Mouse (Mus musculus) CD4-positive, CD25-positive, alpha-beta regulatory T cell, adult 4 months (primary cell): ENCODE measurements around the gene Col8a2. TPM values are rescaled to one million over a fixed set of nuclear protein-coding genes. Genes with fewer than 3 reads are reported as not detected.

Experiments used
- ATAC-seq: one replicate; pipeline ENCODE4 v1.8.0; 2017
- polyA plus RNA-seq, 2 experiments: library from polyadenylated mRNA; unstranded; fragments of 100-300 nt; shearing (Covaris generic); gene quantifications; one replicate each; pipeline ENCODE4 v1.2.1; 2017

The Col8a2 gene
- polyA plus RNA-seq, 2 experiments from 2014 or later, result not detected

DNA sequence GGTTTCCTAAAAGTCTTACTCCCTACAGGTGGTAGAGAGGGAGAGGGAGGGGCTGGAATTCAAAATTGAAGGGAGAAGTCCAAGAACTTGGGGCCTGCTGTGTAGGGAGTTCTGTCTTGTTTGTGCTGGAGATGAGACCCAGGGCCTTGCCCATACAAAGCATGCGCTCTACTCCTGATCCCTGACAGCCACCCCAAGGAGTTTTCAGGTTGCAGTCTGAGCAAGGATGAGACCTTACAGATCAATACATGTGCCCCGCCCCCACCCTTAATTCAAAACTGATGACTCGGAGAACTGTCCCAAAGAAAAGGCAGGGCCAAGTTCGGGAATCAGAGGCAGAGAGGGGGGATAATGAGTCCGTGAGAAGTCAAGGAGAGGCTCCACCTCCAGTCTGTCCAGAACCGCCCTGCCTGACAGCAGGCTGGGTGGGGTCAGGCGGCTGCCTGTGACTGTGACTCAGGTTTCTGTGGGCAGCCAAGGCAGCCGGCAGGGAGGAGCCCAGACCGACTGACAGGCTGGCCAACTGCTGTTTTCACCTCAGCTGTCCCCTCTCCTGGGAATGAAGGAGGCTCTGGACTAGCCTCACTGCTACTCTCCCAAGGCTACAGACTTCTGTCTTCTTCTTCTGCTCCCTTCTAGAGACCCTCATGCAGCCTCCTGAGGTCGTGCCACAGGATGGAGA, 25.9 kb upstream of the Col8a2 start:
- no peak for ATAC-seq

DNA sequence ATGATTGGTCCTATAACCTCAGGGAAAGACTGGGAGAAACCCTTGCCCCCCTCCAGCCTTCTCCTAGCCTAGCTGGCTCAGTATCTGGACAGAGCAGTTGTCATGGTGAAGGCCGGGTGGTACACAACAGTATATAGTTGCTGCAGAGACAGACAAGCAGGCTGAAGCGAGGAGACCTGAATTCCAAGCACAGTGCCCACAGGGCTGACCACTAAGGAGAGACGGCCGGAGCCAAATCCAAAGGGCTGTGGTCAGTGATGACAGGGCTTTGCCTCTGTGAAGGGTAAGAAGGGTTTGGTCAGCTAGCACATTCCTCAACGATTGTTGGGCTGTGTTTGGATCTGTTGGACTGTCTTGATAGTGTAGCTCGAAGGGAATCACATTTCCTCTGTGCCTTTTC, 25.3 kb upstream of the Col8a2 start:
- no peak for ATAC-seq

DNA sequence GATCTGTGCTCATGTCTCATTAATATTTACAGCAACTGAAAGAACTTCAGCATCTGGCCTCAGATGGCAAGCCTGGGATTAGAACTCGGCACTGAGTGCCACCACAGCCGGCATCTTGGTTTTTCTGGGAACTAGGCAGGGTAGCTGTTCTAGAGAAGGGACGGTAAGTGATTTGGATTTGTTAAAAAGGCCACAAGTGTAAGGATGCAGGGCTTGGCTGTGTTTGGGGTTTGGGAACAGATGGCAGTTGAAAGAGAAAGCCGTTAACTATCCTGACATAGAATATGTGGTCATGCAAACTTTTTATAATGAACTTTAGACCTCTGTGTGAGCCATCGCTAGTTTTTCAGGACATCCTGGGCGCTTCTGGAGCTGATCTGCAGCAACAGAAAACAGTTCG, 24.9 kb upstream of the Col8a2 start:
- ATAC-seq, result no peak

DNA sequence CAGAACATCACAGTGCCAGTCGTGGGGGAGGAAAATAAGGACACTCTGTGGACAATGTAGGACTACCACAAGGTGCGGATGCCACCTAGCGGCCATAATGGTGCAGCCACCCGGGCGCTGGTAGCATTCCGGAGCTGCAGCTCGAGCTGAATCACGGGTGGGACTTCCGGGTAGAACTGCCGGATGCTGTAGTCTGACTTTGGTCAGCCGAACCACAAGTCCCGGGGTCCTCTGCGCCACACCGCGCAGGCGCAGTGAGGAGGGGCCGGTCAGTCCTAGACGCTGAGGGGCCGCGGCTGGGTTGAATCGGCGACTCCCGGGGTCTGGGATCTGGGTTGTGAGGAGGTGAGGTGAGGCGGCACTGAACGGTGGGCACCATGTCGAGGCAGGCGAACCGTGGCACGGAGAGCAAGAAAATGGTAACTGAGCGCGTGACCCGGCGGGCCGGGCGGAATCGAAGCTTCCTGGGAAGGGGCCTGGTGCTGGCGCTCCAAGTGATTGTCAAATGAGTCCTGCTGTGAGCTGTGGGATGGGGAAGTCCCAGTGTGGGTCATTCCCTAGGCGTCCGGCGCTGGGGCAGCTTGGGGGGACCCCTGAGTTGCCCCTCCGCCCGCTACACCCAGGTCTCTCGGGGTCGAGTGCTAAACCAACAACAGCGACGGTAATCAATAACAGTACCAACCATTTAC, 24.3 kb upstream of the Col8a2 start, which contains the start of gene Trappc3:
Gene Trappc3 (plus strand): TSS at position 207 of the 689 bp plus-strand sequence.
- ATAC-seq, result peak; percentile 87

DNA sequence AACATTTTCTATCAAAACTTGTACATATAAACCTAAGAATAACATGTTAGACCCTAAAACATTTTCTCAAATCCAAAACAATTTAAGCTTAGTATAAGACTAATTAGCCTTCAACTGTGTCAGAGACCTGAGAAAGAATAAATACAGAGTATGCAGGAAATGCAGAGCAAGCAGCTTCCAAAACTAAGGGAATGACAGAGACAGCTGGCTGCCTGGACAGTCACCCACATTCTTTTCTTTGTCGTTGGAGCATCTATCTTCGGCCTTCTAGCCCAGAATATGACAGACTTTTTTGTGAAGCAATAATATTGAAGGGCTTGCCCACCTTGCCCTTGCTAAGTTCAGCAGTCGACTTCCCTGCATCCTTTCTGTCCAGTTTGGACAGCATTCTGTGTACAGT, 17.3 kb upstream of the Col8a2 start:
- no peak for ATAC-seq

DNA sequence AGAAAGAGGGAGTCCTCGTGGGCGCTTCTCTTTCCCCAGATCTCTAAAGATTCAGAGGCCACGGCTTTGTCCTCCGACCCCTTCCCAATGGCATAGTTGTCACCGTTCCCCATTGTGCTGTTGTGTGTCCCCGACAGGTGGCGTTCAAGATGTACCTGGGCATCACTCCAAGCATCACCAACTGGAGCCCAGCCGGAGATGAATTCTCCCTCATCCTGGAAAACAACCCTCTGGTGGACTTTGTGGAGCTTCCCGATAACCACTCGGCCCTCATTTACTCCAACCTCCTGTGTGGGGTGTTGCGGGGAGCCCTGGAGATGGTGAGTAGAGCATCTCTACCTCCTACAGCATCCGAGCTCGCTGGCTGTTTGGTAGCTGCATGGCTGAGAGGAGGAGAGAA, 12.8 kb upstream of the Col8a2 start:
- no peak for ATAC-seq

DNA sequence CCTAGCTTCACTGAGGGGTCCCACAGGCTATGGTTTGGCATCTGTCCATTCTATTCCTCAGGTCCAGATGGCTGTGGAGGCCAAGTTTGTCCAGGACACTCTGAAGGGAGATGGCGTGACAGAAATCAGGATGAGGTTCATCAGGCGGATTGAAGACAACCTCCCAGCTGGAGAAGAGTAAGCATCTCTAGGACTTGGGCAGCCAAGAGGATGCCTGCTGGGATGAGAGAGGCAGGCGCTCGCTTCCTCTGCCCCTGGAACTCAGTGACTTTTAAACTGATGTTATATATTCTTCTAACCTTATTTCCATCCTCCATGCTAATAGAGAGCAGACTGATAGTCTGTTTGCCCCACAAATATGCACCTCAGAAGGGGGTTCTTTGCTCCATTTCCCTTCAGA, 11.5 kb upstream of the Col8a2 start:
- ATAC-seq, result no peak

DNA sequence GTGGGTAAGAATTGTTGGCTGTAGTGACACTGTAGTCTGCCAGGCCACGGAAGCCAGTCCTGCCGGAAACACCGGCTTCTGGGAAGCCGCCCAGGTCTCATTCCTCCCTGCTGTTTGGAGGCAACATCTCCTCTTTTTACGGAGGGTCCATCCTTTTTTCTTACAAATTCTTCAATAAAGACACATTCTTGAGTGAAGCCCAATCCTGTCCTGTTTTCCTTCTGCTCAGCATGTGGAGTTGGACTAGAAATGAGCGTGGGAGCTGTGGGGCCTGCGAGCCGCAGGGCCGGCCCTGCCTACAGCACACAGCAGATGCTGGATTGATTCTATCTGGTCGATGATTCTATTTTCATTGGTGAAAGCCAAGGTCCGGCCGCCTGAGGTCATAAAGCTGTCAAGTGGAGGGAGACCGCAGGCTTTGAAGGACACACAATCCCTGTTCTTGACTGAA, 10.9 kb upstream of the Col8a2 start:
- ATAC-seq, result no peak

DNA sequence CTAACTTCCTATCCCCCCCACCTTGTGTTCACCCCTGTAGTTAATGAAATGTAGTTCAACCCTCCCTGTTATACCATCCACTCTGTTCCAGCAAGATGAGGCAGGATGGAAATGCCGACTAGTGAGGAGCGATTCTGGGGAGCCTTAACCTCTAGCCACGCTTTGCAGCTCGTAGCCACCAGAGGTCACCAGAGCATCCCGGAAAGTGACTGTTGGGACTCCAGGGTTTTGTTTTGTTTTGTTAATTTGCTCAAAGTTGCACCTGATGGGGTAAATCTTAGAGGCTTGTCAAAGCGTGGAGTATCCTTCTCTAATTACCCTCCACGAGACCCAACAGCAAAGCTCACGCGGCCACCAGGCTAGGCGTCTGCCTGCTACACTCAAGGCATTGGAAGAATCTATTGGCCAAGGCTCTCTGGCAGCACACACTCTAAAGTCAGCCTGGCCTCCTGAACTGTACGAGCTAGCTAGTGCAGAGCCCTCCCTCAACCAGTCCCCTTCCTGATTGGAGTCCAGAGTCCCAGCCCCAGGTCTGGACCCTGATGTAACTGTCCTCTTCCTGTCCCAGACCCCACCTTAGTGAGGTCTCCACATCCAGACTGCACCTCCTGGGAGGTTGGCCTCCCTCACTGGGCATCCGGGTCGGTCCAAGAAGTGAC, 8.6 kb upstream of the Col8a2 start:
- ATAC-seq, result peak; percentile 80

DNA sequence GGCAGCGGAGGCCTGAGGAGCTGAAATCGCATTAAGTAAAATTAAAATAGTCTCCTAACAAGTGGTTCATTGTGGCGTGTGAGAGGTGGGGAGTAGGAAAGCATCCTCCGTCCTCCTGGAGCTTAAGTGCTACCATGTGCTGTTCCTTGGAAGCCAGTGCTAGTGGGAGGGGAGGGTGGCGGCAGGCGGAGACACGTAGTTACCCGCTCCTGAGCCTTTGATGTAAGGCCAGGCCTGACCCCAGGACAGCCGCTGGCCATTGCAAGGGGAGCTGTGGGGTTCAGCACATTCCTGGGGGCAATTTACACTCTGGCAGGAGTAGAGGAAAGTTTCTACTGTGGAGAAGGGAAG, 8.1 kb upstream of the Col8a2 start:
- no peak for ATAC-seq

DNA sequence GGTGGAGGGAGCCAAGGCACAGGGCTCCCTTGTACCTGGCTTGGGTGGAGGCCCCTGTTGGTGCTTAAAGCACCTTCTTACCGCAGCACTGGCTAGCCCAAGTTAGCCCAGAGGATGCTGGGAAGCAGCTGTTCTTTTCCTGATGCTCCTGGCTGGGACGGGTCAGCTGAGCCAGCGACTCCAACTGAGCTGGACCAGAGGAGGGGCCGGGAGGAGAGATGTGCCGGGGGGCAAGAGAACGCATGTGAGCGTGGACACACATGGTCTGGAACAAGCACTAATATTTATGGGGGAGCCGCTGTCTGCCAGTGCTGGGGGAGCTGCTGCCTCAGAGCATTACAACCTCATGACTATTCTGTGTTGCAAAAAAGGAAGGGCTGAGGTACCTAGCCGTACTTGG, 7.6 kb upstream of the Col8a2 start:
- no peak for ATAC-seq

DNA sequence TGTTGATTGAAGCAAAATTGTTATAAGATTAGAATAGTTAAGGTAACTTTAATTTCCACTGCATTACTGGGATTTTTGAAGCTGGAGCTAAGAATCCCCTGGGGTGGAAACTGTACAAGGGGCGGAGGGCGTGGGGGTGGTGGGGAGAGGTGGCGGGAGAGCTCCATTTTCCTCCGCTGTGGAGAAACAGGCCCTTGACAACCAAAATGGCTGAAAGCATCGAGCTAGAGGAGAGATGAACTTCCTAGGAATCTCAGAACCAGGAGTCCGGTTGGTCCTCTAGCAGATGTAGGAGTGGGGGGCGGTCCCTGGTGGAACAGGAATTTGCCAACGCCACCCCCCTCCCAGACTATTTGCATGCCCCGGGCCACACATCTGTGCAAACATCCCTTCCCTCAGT, 4.9 kb upstream of the Col8a2 start:
- no peak for ATAC-seq

DNA sequence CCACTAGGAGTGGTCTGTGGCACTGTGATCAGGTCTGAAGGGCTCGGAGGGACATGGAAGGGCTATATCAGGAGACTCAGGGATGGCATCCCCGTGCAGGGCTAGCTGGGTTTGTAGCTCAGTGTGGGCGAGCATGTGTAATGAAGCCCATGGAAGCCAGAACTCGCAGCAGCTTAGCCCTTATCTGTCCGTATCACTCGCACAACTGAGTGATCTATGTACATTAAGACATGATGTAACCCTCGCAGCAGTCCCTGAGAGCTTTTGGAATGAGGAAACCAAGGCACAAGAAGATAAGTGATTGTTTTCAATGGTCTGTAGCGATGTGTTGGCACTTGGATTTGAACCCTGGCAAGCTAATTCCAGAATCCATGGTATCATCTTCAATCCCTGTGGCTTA, 3.0 kb upstream of the Col8a2 start:
- ATAC-seq, result no peak

DNA sequence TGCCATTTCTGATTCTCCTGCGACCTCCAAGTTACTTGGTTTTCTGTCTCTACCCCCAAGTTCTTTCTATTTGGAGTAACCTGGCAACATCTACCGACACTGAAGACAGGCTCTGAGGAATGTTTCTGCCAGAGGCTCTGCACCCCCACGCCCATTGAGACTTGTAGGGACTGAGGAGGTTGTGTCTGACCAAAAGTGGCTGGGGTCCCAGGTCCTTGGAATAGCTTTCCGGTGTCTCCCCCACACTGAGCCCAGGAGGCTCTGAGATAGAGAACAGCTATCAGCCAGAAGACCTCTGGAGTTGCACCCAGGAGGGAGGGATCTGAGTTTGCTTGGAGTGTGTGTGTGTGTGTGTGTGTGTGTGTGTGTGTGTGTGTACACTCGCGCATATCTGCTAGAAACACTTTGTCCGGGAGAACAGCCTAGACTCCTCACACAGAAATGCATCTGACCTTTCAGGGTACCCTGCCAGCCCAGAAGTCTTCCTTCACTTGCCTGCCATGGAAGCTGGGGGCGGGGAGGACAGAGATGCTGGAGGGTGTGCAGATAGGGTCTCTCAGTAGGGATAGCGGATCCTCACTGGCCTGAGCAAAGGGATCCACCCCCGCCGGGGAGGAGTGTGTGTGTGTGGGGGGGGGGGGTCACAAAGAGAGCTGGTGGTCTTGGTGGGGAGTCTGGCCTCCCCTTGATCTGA, 856 bp downstream of the Col8a2 start:
- no peak for ATAC-seq

DNA sequence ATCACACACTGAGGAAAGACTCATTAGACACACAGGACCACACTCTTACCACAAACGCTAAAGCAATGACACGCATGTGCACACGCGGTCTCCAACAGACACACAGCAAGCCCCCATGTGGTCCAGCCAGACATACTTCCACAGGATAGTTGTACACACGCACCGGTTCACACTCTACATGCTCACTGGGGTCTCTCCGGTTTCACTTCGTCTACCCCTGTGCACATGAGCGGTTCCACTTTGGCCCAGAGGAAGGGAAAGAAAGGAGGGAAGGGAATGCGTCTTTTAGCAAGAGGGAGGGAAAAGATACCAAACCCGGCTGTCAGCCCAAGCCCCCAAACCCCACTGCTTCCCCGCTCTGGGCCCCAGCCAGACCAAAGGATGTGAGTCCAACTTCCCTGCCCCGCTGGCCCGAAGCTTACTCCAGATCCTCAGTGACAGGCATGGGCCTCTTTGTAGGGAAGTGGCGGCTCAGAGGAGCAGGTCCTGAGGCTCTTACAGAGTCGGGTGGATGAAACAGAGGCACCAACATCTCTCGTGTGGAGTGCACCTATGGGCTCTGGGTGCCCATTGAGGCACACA, 1.6 kb downstream of the Col8a2 start:
- no peak for ATAC-seq

DNA sequence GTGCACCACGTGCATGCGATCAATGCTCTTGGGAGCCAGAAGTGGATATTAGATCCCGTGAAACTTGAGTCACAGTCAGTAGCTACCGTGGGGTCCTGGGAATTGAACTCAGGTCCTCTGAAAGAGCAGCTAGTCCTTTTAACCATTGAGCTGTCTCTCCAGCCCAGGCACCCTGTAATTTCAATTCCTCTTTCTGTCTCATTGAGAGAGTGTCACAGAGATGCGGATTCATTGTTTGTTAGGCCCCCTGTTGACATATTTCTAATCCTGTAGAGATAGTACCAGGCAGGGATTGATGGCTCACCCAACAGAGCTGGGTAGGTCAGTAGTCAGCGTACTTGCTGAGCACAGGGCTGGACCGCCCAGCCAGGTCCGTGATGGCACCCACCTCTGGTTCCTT, 3.7 kb downstream of the Col8a2 start:
- no peak for ATAC-seq

DNA sequence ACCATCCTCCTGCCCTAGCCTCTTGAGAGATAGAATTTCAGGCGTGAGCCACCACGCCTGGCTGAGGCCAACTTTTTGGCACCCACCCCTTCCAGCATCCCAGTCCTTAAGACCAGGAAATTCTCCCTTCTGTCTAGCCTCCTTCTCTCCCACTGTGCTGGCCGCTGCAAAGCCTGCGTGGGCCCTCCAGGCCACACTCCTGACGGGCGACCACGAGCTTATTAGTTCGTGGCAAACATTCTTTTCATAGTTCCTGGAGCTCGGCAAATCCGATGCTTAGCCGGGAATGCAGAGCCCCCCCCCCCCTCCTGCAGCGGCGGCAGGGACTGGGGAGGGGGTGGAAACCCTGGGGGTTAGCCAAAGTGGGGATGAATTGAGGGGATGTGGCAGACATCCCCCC, 4.6 kb downstream of the Col8a2 start:
- ATAC-seq, result no peak

DNA sequence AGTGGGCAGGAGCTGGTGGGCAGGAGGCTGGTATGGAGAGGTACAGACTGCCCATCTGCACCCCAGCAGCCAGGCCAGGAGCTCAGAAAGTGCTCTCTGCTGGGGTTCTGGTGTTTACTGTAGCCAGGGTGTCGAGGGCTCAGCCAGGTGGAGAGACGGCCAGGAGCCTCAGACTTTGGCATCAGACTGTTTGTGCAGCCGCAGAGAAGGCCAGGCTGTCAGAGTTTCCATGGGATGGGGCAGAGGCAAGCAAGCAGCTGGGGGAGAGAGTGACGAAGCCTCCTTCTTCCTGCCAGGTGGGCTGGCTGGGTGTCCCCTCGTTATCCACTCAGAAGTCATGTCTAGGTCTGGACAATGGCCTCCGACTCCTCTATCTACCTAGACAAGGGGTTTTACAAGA, 8.6 kb downstream of the Col8a2 start:
- no peak for ATAC-seq

DNA sequence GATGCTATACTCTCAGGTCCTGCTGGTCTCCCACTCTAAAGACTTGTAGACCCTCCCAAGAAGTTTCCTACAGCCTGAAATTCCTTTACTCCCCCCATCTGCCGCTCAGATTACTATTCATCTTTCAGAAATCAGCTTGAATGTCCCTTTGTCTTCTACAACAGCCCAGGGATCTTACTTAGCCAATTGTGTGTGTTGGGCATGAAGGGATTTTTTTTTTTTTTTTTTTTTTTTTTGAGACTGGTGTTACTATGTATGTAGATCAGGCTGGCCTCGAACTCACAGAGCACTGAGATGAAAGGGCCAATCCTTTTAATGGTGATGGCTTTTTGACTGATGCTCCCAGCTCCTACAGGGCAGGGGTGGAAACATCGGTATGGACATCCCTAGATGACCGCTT, 9.3 kb downstream of the Col8a2 start:
- ATAC-seq, result no peak

DNA sequence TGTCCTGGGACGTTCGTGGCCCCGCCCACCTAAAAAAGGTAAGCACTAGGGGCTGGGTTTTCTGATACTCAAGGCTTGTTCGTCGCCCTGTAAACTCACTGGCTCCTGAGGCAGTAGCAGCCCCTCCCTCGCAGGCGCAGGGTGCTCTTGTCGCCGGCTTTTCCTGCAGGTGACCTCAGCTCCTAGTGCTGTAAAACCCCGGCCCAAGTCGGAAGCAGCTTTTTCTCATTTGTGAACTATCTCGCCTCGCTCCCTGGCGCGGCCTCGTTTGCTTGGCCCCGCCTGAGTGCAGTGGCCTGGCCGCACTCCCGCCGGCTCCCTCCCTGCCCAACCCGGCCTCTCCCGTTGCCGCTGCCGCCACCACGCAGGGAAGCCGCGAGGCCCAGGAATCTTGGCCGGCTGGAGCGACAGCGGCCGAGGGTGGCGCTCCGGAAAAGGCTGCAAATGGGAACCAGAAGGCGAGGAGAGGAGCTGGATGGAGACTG, 10.1 kb downstream of the Col8a2 start:
- ATAC-seq, result peak; percentile 57

DNA sequence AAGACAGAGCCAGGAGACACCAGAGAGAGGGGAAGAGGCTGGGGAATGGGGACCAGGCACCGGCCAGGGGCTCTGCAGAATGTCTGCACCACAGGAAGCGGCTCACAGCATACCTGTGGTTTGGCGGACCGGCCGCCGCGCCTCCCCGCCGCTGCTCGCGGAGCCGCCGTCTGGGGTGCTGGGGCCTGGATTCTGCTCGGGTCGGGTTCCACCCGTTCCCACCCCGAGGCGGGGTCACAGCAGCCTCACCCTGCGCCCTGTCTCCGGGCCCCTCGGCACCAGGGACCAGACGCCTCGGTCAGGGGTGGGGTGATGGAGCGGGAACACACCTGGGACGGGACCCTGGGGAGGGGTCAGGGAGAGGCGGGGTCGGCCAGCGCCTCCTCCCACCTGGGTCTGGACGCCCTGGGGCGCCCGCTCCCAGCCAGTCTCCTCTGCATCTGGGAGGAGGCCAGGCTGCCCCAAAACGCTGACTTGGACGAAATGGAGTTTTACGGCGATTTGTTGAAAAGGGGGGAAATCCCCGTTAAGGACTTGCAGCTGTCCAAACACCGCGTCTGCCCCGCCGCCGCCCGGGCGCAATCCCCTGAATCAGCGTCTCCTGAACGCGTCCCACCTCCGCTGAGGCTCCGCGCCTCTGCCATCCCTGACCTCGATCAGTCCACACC, 14.5 kb downstream of the Col8a2 start:
- ATAC-seq, result peak; percentile 56

DNA sequence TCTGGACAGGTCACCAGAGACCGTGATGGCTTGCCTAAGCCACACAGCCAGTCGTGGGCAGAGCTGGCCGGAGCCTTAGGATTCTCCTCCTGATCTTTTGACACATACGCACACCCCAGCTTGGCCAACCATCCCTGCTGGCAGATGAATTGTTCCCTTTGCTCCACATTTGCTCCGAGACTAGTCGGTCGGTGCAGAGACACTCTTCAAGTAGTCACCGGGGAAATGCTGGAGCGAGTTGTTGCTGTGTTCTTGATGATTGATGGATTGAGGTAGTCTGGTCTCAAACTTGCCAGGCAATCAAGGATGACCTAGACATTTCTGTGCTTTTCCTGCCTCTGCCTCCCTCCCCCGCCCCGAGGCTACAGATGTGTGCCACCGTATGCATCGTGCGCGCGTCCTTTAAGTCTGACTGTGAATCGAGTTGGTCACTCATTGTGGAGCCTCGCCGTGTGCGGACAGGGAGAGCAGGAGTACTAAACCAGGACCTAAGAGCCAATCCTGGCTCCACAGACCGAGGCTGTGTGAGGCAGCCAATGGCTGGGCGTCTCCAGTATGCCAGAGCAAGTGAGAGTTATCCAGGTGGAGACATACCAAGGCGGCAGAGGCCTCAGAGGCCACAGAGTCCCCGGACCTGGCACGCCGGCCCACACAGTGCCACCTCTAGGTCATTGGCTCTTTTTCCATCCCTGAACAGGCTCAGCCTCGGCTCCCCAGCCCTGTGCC, 15.2 kb downstream of the Col8a2 start:
- ATAC-seq, result no peak
